Mouse (Mus musculus): Measurements from ENCODE around the gene Fut9.

The Fut9 gene

GRCm38 (mm10) chr4:25647593-25647992 is 152.5 kb downstream of the Fut9 start:
- DNase-seq (ENCODE audit: low read depth, low spot score), result no peak

GRCm38 (mm10) chr4:25645580-25645979 is 154.5 kb downstream of the Fut9 start:
- DNase-seq (ENCODE audit: low read depth, low spot score), result no peak

- DNase-seq (ENCODE audit: low read depth, low spot score), result no peak
Measured at GRCm38 (mm10) chr4:25641993-25642392, 158.1 kb downstream of the Fut9 start.

- no peak for DNase-seq (ENCODE audit: low read depth, low spot score)
Measured at GRCm38 (mm10) chr4:25633262-25633661, 166.8 kb downstream of the Fut9 start.

- no peak for DNase-seq (ENCODE audit: low read depth, low spot score)
Measured at GRCm38 (mm10) chr4:25628113-25628512, 171.9 kb downstream of the Fut9 start.

- DNase-seq (ENCODE audit: low read depth, low spot score), result no peak
Measured at GRCm38 (mm10) chr4:25627467-25627866, 172.6 kb downstream of the Fut9 start.

- DNase-seq (ENCODE audit: low read depth, low spot score), result no peak
Measured at GRCm38 (mm10) chr4:25627039-25627438, 173.0 kb downstream of the Fut9 start.

- DNase-seq (ENCODE audit: low read depth, low spot score), result no peak
Measured at GRCm38 (mm10) chr4:25623176-25623575, 176.9 kb downstream of the Fut9 start.

- DNase-seq (ENCODE audit: low read depth, low spot score), result no peak
Measured at GRCm38 (mm10) chr4:25617301-25617700, 182.7 kb downstream of the Fut9 start.

- DNase-seq (ENCODE audit: low read depth, low spot score), result no peak
Measured at GRCm38 (mm10) chr4:25613426-25613825, 186.6 kb downstream of the Fut9 start.

- no peak for DNase-seq (ENCODE audit: low read depth, low spot score)
Measured at GRCm38 (mm10) chr4:25610481-25610880, 189.6 kb downstream of the Fut9 start.

GRCm38 (mm10) chr4:25593218-25593617 is 206.8 kb downstream of the Fut9 start:
- DNase-seq (ENCODE audit: low read depth, low spot score), result no peak
